Mouse (Mus musculus): ENCODE measurements around the gene Cort. TPM values are rescaled to one million over a fixed set of nuclear protein-coding genes. Genes with fewer than 3 reads are reported as not detected.
A peak's percentile ranks its signal among the peaks of the same experiment; 100 is the strongest.

Cort gene
- polyA plus RNA-seq, 1 experiment: not detected

DNA sequence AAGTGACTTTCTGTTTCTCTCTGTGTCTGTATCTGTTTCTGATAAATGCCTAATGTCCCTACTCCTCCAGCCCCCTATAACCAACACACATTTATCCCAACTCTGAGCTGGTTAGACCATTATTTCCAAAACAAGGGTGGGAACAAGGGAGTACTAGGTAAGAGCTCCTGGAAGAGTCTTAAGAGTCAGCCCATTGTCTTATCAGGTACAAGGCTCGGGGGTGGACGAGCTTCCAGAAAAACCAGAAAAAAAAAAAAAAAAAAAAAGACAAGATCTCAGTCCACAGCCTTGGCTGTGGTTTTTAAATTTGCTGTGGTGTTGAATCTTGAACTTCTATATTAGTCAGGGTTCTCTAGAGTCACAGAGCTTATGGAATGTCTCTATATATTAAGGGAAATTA lies 41.5 kb upstream of the Cort start:
- Histone ChIP-seq H3K27ac (ENCODE audit: insufficient read depth, low read depth, low read length) (peak overlapping the region; percentile 57), H3K36me3 (ENCODE audit: control insufficient read depth, insufficient read depth, low read length) (peaks cover 21% of the 10 kb centered on the region), H3K4me1 (ENCODE audit: control insufficient read depth, insufficient read depth, insufficient read length, low read length) (peaks cover 23% of the 10 kb centered on the region), H3K4me3 (ENCODE audit: low read depth, low read length) (no peak overlapping the region), H3K27me3 (ENCODE audit: control insufficient read depth, insufficient read depth, low read length) (no peaks in the 10 kb centered on the region)
- TF ChIP-seq CTCF (IDR thresholded peaks at IDR 0.05; ENCODE audit: extremely low read depth, insufficient read length, insufficient replicate concordance, low read depth, low read length): no peak
- TF ChIP-seq POLR2A (IDR thresholded peaks at IDR 0.05; ENCODE audit: low read depth, low read length): no peak
- WGBS: 40% methylated on average over 2 of the region's 2 CpGs

DNA sequence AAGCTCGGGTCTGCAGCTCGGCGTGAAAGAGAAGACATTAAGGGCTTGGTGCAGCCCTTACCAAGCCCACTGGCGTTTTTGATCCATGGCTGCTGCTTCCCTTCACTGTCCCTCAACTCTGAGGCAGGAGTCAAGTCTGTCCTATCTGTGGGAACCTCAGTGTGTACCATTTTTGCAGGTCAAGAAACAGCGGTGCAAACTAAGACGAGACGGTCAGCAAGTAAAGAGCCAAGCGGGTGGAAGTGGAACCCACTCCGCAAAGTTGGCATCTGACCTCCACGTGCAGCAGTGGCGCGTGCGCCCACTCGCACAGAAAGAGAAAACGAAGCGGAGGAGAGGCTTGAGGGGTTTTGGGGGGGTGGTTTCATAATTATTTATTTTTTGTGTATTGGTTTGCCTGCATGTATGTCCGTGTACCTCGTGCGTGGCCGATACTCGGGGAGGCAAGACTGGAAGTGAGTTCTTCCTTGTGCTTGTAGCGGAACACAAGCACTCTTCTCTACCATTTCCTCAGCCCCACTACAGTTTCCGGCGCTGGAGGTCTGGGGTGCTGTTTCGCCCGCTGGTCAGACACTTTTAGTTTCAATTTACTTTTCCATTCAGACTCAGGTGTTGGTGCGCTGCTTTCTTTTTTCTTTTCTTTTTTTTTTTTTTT lies 40.5 kb upstream of the Cort start:
- Histone ChIP-seq H3K27ac (ENCODE audit: insufficient read depth, low read depth, low read length) (peak overlapping the region; percentile 85), H3K36me3 (ENCODE audit: control insufficient read depth, insufficient read depth, low read length) (peaks cover 25% of the 10 kb centered on the region), H3K27me3 (ENCODE audit: control insufficient read depth, insufficient read depth, low read length) (no peaks in the 10 kb centered on the region), H3K4me1 (ENCODE audit: control insufficient read depth, insufficient read depth, insufficient read length, low read length) (peaks cover 20% of the 10 kb centered on the region), H3K4me3 (ENCODE audit: low read depth, low read length) (peak overlapping the region; percentile 94)
- TF ChIP-seq POLR2A (IDR thresholded peaks at IDR 0.05; ENCODE audit: low read depth, low read length): peak; percentile 37; the same call in 1 of the 2 replicates
- no peak for TF ChIP-seq CTCF (IDR thresholded peaks at IDR 0.05; ENCODE audit: extremely low read depth, insufficient read length, insufficient replicate concordance, low read depth, low read length)
- under 1% methylated on average over 27 of the region's 27 CpGs for WGBS

DNA sequence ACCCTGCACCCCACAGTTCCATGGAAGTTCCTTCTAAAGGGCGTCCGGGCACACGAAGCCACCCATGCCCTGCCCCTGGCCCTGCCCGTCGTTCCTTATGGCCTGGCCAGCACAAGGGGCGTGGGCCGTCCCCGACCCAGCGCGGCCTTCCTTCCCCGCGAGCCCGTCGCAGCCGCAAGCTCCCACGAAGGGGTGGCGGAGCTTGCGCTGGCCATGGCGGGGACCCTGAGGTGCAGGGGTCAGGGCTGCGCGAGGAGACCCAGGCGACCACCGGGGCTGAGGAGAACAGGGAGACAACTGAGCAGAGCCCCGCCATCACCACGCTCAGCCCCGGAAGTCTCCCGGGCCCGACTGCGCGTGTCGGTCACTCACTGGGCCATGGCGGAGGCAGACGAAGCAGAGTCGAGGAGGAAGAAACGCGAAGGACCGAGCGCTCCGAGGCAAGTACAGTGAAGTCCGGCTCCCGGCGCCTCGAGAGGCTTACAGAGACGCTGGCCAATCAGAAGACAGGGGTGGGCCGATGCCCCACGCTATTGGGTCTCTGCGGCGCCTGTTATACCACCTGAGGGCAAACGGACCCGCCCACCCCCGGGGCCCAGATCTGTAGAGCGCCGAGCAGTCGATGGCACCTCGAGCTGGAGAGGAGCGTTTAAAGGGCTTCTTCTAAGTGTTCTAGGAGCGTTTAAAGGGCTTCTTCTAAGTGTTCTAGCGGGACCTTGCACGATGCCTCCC lies 39.8 kb upstream of the Cort start, which contains the start of gene Pgd:
TSS of gene Pgd (minus strand) at position 557 of the 732 bp plus-strand sequence.
- no peaks in the 10 kb centered on the region for H3K27me3 ChIP-seq (ENCODE audit: control insufficient read depth, insufficient read depth, low read length)

DNA sequence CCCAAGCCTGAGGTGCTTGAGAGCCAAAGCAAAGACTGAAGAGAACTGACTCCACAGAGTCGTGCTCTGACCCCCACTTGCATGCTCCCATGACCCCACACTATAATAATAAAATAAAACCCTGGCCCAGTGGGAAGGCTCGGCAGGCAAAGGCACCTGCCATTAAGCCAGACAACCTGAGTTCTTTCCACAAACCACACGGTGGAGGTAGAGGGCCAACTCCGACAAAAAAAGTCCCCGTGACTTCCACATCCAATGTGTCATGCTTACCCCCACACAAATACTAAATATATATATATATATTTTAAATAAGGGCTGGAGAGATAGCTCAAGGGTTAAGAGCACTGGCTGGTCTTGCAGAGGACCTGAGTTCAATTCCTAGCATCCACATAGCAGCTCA lies 37.6 kb upstream of the Cort start:
- Histone ChIP-seq H3K27ac (ENCODE audit: insufficient read depth, low read depth, low read length) (no peak overlapping the region), H3K27me3 (ENCODE audit: control insufficient read depth, insufficient read depth, low read length) (no peaks in the 10 kb centered on the region), H3K4me3 (ENCODE audit: low read depth, low read length) (no peak overlapping the region), H3K36me3 (ENCODE audit: control insufficient read depth, insufficient read depth, low read length) (peaks cover 49% of the 10 kb centered on the region), H3K4me1 (ENCODE audit: control insufficient read depth, insufficient read depth, insufficient read length, low read length) (peaks cover 9% of the 10 kb centered on the region; the same call in 1 of the 2 replicates)
- WGBS: 30% methylated on average over 5 of the region's 5 CpGs
- TF ChIP-seq POLR2A (IDR thresholded peaks at IDR 0.05; ENCODE audit: low read depth, low read length) (no peak), CTCF (IDR thresholded peaks at IDR 0.05; ENCODE audit: extremely low read depth, insufficient read length, insufficient replicate concordance, low read depth, low read length) (peak; percentile 37; the same call in 1 of the 2 replicates)

More for the DNA sequence above, 39.8 kb upstream of the Cort start, which contains the start of gene Pgd:
- WGBS: under 1% methylated on average over 59 of the region's 59 CpGs
- peaks cover 17% of the 10 kb centered on the region; the same call in 1 of the 2 replicates for H3K4me1 ChIP-seq (ENCODE audit: control insufficient read depth, insufficient read depth, insufficient read length, low read length)
- peak within 1 kb of the TSS; percentile 94 for H3K4me3 ChIP-seq (ENCODE audit: low read depth, low read length)
- peak; percentile 96 for TF ChIP-seq POLR2A (IDR thresholded peaks at IDR 0.05; ENCODE audit: low read depth, low read length)
- TF ChIP-seq CTCF (IDR thresholded peaks at IDR 0.05; ENCODE audit: extremely low read depth, insufficient read length, insufficient replicate concordance, low read depth, low read length): no peak
- H3K27ac ChIP-seq (ENCODE audit: insufficient read depth, low read depth, low read length): peak within 1 kb of the TSS; percentile 96
- peaks cover 30% of the 10 kb centered on the region for H3K36me3 ChIP-seq (ENCODE audit: control insufficient read depth, insufficient read depth, low read length)

DNA sequence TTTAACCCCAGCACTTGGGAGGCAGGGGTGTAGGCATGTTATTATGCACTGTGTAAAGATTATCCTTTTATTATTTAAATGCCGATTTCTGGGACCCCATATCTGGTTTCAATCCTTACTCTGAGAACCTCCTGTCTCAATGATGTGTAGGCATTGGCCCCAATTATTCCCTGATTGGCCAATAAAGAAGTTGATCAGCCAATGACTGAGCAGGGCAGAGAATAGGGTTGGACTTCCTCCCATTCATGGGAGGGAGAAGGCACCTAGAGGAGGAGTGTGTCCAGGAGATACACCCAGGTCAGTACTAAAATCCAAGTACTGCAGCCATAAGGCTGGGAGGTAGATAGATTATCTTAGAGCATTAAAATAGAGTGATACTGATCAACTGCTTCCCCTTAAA lies 36.6 kb upstream of the Cort start:
- H3K36me3 ChIP-seq (ENCODE audit: control insufficient read depth, insufficient read depth, low read length): peaks cover 59% of the 10 kb centered on the region
- TF ChIP-seq POLR2A (IDR thresholded peaks at IDR 0.05; ENCODE audit: low read depth, low read length): no peak
- TF ChIP-seq CTCF (IDR thresholded peaks at IDR 0.05; ENCODE audit: extremely low read depth, insufficient read length, insufficient replicate concordance, low read depth, low read length): no peak
- 50% methylated on average over 1 of the region's 1 CpGs for WGBS
- H3K27ac ChIP-seq (ENCODE audit: insufficient read depth, low read depth, low read length): no peak overlapping the region
- no peaks in the 10 kb centered on the region for H3K27me3 ChIP-seq (ENCODE audit: control insufficient read depth, insufficient read depth, low read length)
- 0 out of 2 replicates have a peak, but pooled peaks cover 5% of the 10 kb centered on the region for H3K4me1 ChIP-seq (ENCODE audit: control insufficient read depth, insufficient read depth, insufficient read length, low read length)
- no peak overlapping the region for H3K4me3 ChIP-seq (ENCODE audit: low read depth, low read length)

DNA sequence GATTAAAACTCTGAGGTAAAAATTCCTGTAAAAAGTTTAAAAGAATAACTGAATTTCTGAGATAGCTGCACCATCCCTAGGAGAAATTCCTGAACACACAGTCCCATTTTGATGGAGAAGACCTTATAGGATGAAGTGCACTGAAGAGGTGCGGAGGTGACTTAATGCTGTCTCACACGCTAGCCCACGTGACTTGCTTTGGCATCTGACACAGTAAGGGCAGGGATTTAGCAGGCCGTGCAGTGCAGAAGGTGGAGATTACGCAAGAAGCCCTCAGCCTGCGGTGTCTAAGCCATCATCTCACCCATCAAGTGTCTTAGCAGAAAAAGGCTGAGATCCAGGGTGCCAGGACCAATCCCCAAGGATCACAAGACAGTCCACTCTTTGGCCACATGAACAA lies 34.6 kb upstream of the Cort start:
- H3K27me3 ChIP-seq (ENCODE audit: control insufficient read depth, insufficient read depth, low read length): no peaks in the 10 kb centered on the region
- H3K27ac ChIP-seq (ENCODE audit: insufficient read depth, low read depth, low read length): no peak overlapping the region
- WGBS: 87% methylated on average over 6 of the region's 6 CpGs
- H3K4me3 ChIP-seq (ENCODE audit: low read depth, low read length): no peak overlapping the region
- 0 out of 2 replicates have a peak, but pooled peaks cover 5% of the 10 kb centered on the region for H3K4me1 ChIP-seq (ENCODE audit: control insufficient read depth, insufficient read depth, insufficient read length, low read length)
- TF ChIP-seq POLR2A (IDR thresholded peaks at IDR 0.05; ENCODE audit: low read depth, low read length): no peak
- no peak for TF ChIP-seq CTCF (IDR thresholded peaks at IDR 0.05; ENCODE audit: extremely low read depth, insufficient read length, insufficient replicate concordance, low read depth, low read length)
- peaks cover 77% of the 10 kb centered on the region for H3K36me3 ChIP-seq (ENCODE audit: control insufficient read depth, insufficient read depth, low read length)

DNA sequence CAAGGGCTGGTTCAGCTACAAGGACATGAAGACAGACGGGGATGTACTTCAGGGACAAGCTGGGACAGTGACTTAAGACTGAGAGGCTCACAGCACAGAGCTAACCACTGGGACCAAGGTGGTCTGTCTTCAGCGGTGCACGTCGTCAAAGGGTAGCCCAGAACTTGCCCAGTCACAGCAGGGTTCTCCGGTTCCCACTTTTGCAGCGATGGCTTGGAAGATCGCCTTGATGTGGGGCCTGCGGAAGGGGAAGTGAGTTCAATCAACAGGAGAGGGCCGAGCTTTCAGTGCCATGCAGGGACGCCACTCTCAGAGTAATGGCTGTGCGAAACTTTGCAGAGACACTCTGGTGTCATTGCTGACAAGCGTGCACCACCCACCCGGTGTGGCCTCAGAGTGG lies 33.3 kb upstream of the Cort start:
- no peaks in the 10 kb centered on the region for H3K27me3 ChIP-seq (ENCODE audit: control insufficient read depth, insufficient read depth, low read length)
- WGBS: 83% methylated on average over 13 of the region's 13 CpGs
- H3K4me3 ChIP-seq (ENCODE audit: low read depth, low read length): no peak overlapping the region
- H3K4me1 ChIP-seq (ENCODE audit: control insufficient read depth, insufficient read depth, insufficient read length, low read length): 0 out of 2 replicates have a peak, but pooled peaks cover 1% of the 10 kb centered on the region
- H3K36me3 ChIP-seq (ENCODE audit: control insufficient read depth, insufficient read depth, low read length): peaks cover 82% of the 10 kb centered on the region
- H3K27ac ChIP-seq (ENCODE audit: insufficient read depth, low read depth, low read length): no peak overlapping the region
- TF ChIP-seq POLR2A (IDR thresholded peaks at IDR 0.05; ENCODE audit: low read depth, low read length): no peak
